Mouse (Mus musculus) retina, embryonic 14.5 days (tissue): ENCODE measurements at regions not wholly inside any gene's neighbourhood (a gene's known extent, or its start where the extent isn't known, plus 50 kb on each side); places are given as distances from the start of the nearest gene placed in this dataset.
"Not testable (repeated sequence)": the region's sequence is repeated elsewhere in the genome, so short reads cannot be mapped to it uniquely, and the experiment has no call there.

Source experiments
- DNase-seq: peaks from one replicate; pipeline ENCODE4 v3.0.0-alpha.2; 2015; ENCODE audit warnings: low spot score

DNA sequence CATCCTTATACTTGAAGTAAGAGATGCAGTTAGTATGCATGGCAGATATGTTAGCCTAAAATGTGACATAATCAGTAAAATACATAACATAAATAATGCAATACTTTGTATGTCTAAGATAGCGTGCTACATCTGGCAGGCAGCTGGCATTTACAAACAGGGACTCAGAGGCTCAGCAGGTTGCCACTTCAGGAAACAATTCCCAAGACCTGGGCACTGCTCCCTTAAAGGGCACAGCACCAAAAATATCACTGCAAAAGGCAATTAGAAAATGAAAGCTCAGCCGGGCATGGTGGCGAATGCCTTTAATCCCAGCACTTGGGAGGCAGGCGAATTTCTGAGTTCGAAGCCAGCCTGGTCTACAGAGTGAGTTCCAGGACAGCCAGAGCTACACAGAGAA lies 544.0 kb downstream of the Zfp704 start:
- DNase-seq, result peak; percentile 41

DNA sequence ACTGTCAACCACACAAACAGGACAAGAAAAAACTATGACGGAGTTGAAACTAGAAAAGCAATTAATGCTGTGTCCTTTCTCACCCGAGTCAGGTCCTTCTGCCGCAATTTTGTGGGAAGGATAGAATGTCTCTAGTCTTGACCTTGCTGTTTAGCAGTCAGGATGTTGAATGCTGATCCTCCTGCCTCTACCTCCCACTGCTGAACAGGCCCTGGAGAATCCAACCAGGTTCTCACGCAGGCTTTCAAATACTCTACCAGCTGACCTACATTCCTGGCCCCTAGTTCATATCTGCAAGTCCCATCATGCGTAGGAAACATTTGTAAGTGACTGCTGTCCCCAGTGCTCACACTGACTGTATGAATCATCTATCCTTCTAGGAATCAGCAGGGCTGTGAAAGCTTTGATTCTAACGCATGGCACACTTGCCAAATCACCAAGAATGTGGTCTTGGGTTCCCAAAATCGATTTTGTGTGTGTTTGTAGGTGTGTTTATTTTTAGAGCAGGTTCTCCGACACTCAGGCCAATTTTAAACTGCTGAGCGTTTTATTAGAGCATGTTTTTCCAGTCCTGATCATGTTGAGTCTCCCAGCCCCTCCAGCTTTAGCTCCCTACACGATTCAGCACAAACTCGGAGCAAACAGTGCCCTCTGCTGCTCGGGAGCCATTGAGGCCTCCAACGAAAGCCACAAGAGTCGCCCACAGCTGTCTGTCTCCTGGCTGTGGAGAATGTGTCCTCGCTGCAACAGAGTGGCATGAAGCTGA lies 545.4 kb downstream of the Zfp704 start:
- DNase-seq, result peak; percentile 81

DNA sequence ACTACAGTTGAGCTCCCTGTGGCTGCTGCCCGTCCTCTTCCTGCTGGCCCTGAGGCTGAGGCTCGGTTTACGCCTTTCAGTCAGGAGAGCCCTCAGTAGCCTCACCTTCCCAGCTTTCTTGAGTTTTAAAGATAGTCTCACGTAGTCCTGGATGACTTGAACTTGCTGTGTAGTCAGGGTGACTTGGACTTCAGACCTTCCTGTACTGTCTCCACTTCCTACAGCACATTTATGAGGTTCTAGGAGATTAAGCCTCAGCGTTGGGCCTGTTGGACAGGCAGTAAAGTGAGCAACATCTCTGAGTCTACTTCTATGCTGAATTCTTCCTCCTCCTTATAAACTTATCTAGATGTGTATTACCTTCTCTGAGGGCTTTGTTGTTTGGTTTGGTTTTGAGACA lies 546.2 kb downstream of the Zfp704 start:
- DNase-seq, result no peak

DNA sequence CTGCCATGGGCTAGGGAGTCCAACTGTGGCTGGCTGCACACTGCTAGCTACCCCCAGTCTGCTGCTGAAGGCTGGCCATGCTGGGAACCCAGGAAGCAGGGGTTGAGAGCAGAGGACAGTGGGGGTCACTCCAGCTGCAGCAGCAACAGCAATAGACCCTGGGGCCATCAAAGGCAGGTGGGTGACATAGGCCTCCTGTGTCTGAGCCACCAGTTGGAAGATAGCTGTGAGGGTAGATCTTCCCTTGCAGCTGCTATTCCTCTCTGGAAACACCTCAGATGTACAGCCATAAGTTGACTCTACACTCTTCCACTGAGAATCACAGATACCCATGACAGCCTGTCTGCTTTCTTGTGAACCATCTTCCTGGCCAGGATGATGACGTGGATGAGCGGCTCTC lies 548.5 kb downstream of the Zfp704 start:
- DNase-seq, result no peak

DNA sequence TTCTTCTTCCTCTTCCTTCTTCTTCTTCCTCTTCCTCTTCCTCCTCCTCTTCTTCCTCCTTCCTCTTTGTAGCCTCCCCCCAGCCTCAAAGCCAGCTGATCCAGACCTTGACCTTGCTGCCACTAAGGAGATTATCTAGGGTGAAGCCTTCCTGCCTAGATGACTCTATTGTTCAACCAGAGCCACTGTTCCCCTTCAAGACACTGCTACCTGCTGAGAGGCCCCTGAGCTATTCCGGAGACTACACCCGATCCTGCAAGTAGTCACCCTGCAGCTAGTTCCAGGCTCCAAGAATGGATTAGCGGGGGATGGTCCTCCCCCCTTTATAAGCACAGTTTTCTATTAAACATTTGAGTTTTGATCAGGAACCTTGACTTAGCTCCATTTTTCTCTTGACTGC lies 552.2 kb downstream of the Zfp704 start:
- not testable (repeated sequence) for DNase-seq

DNA sequence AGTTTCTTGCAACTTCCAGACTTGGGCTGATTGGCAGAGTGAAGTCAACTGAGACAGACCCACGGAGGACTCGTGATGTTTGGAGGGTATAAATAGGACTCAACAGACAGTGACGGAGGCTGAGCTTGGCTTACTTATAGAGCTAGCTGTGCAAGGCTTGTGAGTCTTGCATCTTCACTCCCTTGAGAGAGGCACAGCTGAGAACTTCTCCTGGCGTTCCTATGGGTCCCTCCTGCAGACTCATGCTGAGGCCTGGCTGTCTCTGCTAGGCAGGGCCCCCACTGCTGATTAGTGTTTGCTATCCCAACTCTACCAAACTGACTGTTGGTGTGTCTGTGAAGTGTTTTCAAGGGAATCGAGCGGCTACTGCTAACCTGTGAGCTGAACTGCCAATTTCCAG lies 553.0 kb downstream of the Zfp704 start:
- no peak for DNase-seq

DNA sequence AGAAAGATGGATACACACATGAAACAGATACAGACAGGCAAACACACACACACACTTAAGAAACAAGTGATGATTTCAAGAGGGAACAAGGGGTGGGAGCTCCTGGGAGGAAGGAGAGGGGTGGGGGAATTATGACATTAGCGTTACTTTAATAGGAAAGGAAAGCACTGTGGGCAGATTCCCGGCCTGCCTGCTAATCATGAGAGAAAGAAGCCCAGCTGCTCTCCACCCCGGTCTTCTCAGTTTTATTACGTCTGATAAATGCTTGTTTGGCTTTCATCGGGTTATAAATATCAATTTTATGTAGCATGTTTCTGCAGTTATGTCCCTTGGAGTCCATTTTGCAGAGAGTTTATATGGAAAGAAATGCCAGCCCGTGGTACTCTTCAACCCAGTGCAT lies 554.1 kb downstream of the Zfp704 start:
- DNase-seq, result no peak
